Mouse (Mus musculus) regulatory T cell (primary cell): ENCODE results near the gene Tm9sf4.

Experiments
- in situ Hi-C: fragments of 300-600 bp; cut with MboI, MseI; formaldehyde crosslinking; loops from one replicate; pipeline ENCODE4 v1.15.1; 2025; ENCODE audit warnings: high pct_unique_total_duplicates

Gene Tm9sf4

GRCm38 (mm10) chr2:153256604-153257003, 95.5 kb downstream of the Tm9sf4 start:
- in situ Hi-C loops: no loop called here

GRCm38 (mm10) chr2:153259030-153259863, 98.1 kb downstream of the Tm9sf4 start:
- in situ Hi-C loops: no loop called here
